Mouse (Mus musculus): ENCODE data around the gene 9230104L09Rik.

Gene 9230104L09Rik

GRCm38 (mm10) chr2:148856630-148857400, 8.0 kb downstream of the 9230104L09Rik start:
- no peak for DNase-seq (ENCODE audit: low spot score)

DNA sequence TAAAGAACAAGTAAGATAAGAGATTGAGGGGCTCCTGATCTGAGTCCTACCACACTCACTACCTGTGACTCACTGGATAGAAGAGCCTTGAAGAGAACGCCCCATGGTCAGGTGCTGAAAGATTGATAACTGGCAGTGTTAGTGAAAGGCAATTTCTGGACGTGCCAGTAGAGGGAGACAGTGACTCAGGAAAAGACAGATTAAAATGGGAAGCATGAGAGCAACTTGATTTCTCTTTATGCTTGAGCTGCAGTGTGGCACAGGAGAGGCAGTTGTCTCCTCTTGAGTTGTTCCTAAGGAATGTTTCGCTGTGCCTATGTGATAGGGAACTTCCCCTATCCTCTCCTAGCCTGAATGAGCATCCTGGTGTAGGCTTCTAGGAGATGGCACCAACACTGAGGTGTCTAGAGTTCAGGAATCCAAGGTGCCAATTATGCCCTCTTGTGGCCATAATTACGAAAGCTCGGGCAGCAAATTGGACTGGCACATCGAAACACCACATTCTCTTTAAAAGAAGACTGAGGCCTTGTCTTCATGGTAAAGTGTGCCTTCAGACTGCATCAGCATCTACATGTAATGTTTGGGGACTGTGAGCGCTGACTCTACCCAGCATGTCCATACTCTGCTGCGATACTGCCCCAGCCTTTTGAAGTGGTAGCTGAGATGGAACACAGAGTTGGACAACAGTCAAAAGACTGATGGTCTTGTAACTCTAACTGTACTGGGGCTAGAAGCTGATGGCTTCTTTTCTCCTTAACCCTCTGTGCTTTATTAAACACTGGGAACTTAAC, 13.5 kb downstream of the 9230104L09Rik start:
- DNase-seq (ENCODE audit: low spot score) = peak; percentile 71

DNA sequence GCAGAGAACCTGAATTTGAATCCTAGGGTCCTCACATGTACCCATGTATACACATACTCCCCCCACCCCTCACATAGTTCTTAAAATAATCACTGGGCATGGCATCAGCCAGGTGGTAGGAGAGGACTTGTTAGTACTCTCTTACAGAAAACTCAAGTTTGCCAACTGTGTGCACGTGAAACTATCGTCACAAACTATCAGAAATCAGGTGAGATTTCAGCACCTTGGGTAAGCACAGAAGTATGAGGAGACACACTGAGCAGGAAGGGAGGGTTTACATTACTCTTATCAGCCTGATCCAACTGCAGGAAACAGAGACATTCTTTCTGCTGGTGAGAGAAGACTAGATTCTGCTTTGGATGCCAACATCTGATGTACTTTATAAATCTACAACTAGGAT, 25.6 kb downstream of the 9230104L09Rik start:
- DNase-seq (ENCODE audit: low spot score) = no peak

DNA sequence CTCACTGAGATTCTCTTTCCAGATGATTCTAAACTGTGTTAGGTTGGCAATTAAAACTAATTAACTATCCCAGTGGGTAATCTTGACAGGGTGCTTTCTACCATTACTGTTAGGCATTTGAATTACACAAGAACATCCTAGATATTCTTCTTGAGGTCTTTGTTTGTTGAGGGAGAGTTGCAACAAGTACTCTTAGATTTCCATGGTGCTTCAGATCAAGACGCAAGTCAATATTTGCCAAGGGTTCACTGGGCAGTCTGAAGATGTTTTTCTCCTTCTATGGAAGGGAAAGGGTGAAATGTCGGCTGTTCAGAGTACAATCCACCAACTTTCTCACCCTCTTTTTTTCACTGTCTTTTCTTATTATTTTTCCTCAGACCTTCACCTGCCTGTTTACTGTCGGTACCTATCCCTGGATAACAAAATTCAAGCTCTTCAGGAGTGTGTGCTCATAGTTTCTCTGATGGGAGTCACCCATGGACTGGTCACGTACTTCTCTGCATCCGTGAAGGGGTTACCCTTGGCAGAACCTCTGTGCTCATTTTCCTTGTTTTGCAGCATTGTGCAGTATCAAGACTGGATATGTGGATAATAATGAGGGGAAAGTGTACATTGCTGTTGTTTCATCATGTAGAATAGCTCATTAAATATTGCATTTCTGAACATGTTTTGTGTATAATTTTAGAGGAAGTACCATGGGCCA, 26.6 kb downstream of the 9230104L09Rik start:
- DNase-seq (ENCODE audit: low spot score) = no peak

GRCm38 (mm10) chr2:148834912-148835311, 29.9 kb downstream of the 9230104L09Rik start, which contains the start of gene Cst9:
Gene Cst9 (plus strand): TSS chr2:148835147.
- DNase-seq (ENCODE audit: low spot score) = no peak

DNA sequence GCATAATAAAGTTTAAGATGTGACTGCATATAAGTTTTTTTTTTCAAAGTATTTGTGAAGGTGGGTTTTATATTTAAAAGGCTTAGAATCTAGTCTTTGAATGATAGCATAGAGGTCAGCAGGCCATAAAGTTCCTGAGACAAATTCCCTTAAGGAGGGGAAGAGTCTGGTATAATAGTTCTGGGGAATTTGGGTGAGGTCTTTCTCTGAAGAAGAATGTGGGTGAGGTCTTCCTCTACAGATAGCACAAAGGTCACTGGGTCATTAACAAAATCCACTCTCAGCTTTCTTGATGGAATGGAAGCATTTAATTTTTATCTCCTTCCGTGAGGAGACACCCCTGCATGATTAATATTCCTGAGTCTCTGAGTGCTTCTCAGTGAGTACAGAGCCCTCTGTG, 38.9 kb downstream of the 9230104L09Rik start:
- no peak for DNase-seq (ENCODE audit: low spot score)

GRCm38 (mm10) chr2:148819909-148820308, 44.9 kb downstream of the 9230104L09Rik start, which contains the start of gene Cst13:
Gene Cst13 (plus strand): TSS chr2:148820081.
- DNase-seq (ENCODE audit: low spot score) = no peak

DNA sequence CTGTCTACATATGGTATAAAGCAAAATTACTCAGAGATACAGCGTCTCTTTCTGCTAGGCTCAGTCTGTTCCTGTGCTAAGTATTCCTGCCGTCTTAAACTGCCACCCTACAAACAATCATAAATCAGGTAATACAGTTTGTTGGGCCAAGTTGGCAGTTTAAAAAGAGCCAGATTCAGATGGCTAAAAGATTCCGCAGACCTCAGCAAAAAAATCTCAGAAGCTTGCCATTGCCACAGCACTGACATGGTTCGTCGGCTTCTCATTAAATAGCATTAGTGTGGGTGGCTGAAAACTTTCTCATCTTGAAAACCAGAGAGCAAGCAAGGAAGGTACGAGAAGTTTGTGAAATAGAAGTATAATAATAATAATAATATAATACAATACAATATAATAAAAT, 58.1 kb downstream of the 9230104L09Rik start:
- no peak for DNase-seq (ENCODE audit: low spot score)

DNA sequence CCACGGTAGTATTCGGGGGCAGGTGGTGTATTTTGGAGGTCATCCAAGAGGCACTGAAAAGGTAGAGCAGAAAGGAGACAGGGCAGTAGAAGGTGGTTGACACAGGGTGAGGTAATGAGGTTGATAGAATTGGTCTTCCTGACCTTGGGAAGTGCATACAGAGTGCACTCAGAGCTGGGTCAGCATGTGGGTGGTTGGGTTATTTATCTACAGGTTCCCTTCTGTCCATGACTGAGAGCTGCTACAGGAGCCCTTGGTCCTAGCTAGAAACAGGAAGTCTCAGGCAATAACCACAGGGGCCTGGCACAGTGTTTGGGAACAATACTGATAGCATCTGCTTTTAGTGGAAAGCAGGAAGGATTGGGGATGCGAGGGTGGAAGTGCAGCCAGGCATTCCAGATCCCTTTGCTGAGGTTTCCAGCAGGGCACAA, 63.3 kb downstream of the 9230104L09Rik start:
- DNase-seq (ENCODE audit: low spot score) = no peak

DNA sequence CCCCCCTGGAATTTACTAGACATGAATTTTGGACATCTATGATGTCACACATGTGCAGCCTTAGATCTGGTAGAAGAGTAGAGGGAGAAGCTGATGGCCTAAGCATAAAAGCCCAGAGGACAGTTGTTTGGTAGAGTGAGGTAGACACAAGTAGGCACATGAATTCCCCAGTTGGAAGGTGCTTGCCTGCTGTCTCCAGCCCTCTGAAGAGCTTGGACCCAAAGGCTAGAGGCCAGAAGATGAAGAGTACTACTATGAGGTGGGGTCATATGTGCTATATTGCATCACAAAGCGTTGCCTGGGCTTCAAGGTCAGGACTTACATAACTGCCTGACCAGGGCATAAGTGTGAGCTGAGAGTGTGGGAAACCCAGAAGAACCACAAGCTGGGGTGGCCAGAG, 66.4 kb downstream of the 9230104L09Rik start, which contains the start of gene Cst8:
Cst8 (plus strand) TSS at position 301 of the 400 bp plus-strand sequence.
- DNase-seq (ENCODE audit: low spot score) = no peak
